ENCODE assay signal across 12 mouse cellular contexts in the genomic region with DNA sequence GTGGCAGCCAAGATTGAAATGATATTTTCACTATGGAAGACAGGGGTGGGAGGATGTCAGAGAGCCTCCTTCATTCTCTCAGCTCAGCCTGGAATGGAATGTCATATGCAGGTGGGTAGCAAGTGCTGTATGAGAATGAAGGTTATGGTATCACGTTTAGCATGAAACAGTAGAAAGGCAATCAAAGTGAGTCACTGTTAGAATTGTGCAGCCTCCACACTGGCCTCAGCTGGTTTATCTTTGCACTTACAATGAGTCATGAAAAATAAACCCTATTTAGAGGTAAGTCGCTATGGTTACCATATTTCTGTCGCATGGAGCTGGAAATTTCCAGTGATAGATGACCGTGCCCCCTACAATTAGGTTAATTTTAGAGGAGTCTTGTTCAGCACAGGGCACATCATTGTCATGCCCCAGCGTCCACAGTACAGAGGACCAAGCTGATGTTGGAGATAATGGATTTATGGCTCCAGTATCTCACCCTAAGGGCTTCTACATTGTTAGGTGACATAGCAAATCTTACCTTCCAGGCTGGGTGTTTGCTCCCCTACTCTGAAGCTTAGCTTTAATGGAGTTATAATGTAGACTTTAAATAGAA.
A peak's percentile ranks its signal among the peaks of the same experiment; 100 is the strongest.
DNase-seq lines count a peak whose midpoint lies in the region; ATAC-seq lines count a peak whose summit lies in the region.
"Had no signal": no experiment of that assay in that cellular context is flagged by ENCODE, and none has a peak within 500 bp of the region (broad histone marks: within the 10 kb centered on the region; RNA-seq: fewer than 3 reads in every experiment).

No protein-coding gene starts in this region.

- H3K9ac ChIP-seq in hindbrain, embryonic 15.5 days: no peak overlapping the region

- intact Hi-C loops in left cerebral cortex, postnatal 36 days (cut with DNase I): no loop called here

- WGBS in hindbrain, embryonic 15.5 days: 49% methylated on average over 5 of the region's 5 CpGs

- peaks cover 13% of the 10 kb centered on the region for H3K4me1 ChIP-seq in hindbrain, embryonic 15.5 days (replicated peaks)

- peak; percentile 12 for DNase-seq in layer of hippocampus, adult 11-12 months (ENCODE audit: low spot score)
- no peak for DNase-seq in layer of hippocampus, postnatal 25 days (ENCODE audit: extremely low spot score in 1 of 2, low spot score in 1 of 2)
- peak; percentile 12 for DNase-seq in adrenal gland, postnatal 14 days
- peak; percentile 16 to 18 for DNase-seq in left cerebral cortex, postnatal 36 days (ENCODE audit: low spot score in 2 of 2)
- no peak for DNase-seq in cerebellum, adult 9-11 months
- DNase-seq in c-Kit-positive CD71-positive TER-119-positive erythroid progenitor cells, embryonic 14.5 days (ENCODE audit: low spot score): no peak
- no peak for DNase-seq in lung, postnatal 4 days
- DNase-seq: cerebellum, adult 8-10 months; gastrocnemius, postnatal 25 days; lung, postnatal 14 days had no signal

- no peaks in the 10 kb centered on the region for H3K27me3 ChIP-seq in hindbrain, embryonic 15.5 days

- no peak overlapping the region for H3K4me2 ChIP-seq in hindbrain, embryonic 15.5 days

- H3K36me3 ChIP-seq in hindbrain, embryonic 15.5 days: no peaks in the 10 kb centered on the region

- H3K4me3 ChIP-seq in hindbrain, embryonic 15.5 days: no peak overlapping the region

- no peaks in the 10 kb centered on the region for H3K9me3 ChIP-seq in hindbrain, embryonic 15.5 days

- ATAC-seq in hindbrain, embryonic 15.5 days (ENCODE audit: low FRiP score, low read depth): no peak

- 0 out of 2 replicates have a peak overlapping the region, but pooled peaks have one; percentile 25 for H3K27ac ChIP-seq in hindbrain, embryonic 15.5 days (replicated peaks)
- H3K27ac ChIP-seq: kidney, postnatal 0 days had no signal

Comparison
In these comparisons a context has a peak if more than half of its experiments do, and no peak if none do; other contexts are left out.
1. DNase-seq: peak in layer of hippocampus, adult 11-12 months (single experiment), adrenal gland, postnatal 14 days (single experiment) and left cerebral cortex, postnatal 36 days (2 of 2); none in layer of hippocampus, postnatal 25 days (0 of 2), cerebellum, adult 9-11 months (single experiment), c-Kit-positive CD71-positive TER-119-positive erythroid progenitor cells, embryonic 14.5 days (single experiment) and lung, postnatal 4 days (0 of 2).